Mouse (Mus musculus) spleen, adult 2 months (tissue): ENCODE data around the gene Nmt1.

Source experiments
- CTCF ChIP-seq: fragments of 200-500 bp; IDR thresholded peaks from 2 replicates; pipeline ENCODE4 v1.5.1; 2011; ENCODE audit warnings: mild to moderate bottlenecking, inconsistent platforms; ENCODE audit not compliant: insufficient read depth, insufficient read length, insufficient replicate concordance; ENCODE audit errors: extremely low read depth
- POLR2A ChIP-seq: fragments of 200-500 bp; IDR thresholded peaks from 2 replicates; pipeline ENCODE4 v1.6.1; 2011; ENCODE audit warnings: low read depth, low read length, inconsistent platforms

DNA sequence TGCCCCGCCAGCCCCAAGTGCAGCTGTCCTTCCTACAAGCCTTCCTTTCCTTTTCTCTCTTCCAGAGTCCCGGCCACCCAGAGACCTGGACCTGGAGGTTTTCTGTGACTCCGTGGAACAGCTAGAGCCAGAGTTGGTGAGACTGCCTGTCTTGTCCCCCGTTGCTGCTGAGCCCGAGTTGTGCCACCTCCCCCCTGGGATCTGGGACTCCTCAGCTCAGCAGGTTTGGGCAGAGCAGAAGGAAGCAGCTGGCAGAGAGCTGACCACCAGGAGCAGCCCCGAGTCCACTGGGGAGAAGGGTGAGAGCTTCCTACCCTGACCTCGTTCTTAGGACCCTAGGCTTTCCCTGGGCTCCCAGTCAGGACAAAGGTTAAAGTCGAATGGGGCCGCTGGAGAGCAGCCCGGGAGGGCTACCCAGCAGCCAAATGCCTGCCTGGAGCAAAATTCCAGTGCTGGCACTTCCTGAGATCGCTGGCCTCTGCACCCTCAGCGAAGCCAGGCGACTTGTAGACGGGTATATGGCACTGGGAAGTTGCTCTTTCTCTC is 77.3 kb downstream of the Nmt1 start:
- TF ChIP-seq POLR2A (no peak), CTCF (no peak)
